Mouse (Mus musculus): ENCODE data around the gene Washc3. TPM values are rescaled to one million over a fixed set of nuclear protein-coding genes. Genes with fewer than 3 reads are reported as not detected.

Washc3 gene
- polyA plus RNA-seq, 1 experiment: 50.1 TPM

DNA sequence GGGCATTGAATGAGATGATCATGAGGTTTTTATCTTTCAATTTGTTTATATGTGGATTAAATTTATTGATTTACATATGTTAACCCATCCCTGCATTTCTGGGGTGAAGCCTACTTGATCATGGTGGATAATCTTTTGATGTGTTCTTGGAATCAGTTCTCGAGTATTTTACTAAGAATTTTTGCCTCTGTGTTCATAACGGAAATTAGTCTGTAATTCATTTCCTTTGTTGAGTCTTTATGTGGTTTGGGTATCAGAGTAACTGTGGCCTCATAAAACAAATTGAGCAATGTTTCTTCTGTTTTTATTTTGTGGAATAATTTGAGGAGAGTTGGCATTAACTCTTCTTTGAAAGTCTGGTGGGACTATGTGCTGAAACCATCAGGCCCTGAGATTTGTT, 54.7 kb downstream of the Washc3 start:
- DNase-seq (ENCODE audit: low spot score): no peak

- no peak for DNase-seq (ENCODE audit: low spot score)
Measured at GRCm38 (mm10) chr10:88260309-88260708, 59.4 kb downstream of the Washc3 start.

DNA sequence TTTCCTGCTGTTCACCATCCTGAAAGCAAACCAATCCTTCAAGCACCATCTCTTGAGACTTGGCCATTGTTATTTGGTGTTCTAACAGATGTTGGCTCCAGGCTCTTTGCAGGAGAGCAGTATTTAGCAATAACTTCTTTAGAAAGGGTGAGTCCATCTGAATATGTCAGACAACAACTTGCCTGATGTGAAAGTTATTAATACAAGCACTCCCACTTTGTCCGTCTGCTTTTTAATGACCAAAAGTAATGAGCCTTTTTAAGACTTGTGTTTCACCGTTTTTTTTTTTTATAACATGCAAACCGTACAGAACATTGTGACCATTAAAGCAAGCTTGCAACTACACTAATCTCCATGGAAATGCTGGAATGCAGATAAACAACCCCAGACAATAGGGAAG, 60.3 kb downstream of the Washc3 start:
- DNase-seq (ENCODE audit: low spot score): no peak

DNA sequence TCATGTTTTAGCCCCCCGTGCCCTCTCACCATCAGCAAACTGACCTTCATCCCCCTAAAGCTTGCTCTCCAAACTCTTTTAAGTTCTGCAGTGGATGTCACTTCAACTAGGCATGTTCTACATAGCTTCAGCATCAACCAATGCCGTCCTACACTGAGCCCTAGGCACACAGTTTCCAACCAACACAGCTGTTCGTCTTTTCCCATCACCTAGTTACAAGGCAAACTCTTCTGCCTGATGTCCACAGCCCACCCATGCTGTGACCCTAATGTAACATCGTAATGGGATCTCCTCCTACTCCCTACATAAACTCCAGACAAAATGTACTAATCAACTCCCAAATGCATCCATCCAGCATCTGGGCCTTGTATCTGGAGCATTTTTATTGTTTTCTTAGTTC, 62.5 kb downstream of the Washc3 start:
- DNase-seq (ENCODE audit: low spot score): no peak

- DNase-seq (ENCODE audit: low spot score): no peak
Measured at GRCm38 (mm10) chr10:88274045-88274444, 73.2 kb downstream of the Washc3 start.

DNA sequence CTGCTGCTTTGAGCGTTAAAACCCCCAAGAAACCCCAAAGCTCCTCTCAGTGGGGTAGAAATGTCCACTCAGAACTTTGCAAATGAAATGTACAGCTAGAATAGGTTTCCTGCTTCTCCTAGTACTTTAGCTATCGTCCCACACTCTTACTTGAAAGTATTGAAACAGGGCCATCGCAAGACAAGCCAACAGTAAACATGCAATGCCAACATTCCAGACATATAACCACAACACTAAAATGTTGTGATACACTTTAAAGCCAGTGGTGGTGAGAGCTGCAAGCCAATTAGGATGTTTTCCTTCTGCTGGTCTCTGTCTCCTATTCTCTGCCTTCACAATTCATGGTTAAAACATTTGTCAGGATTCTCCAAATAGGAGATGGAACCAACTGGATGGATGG, 80.8 kb downstream of the Washc3 start:
- DNase-seq (ENCODE audit: low spot score): no peak

- no peak for DNase-seq (ENCODE audit: low spot score)
Measured at GRCm38 (mm10) chr10:88284343-88284990, 83.6 kb downstream of the Washc3 start.

DNA sequence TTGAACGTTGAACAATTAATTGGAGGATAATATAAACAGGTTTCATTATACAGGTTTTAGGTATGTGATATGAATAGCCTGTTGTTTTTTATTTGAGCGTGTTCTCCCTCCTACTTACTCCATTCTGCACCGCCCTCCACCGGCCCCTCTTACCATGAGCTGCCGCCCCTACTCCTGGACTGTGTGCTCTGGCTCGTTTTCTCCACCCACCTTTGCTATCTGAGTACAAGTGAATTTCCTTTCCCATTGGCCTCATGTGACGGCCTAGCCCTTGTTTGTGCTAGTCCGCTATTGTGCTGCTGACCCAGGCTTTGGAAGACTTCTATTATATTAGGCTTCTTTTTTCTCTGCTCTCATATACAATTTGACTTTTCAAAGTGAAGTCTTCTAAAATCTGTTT, 86.4 kb downstream of the Washc3 start:
- no peak for DNase-seq (ENCODE audit: low spot score)

- DNase-seq (ENCODE audit: low spot score): no peak
Measured at GRCm38 (mm10) chr10:88288061-88288460, 87.2 kb downstream of the Washc3 start.

DNA sequence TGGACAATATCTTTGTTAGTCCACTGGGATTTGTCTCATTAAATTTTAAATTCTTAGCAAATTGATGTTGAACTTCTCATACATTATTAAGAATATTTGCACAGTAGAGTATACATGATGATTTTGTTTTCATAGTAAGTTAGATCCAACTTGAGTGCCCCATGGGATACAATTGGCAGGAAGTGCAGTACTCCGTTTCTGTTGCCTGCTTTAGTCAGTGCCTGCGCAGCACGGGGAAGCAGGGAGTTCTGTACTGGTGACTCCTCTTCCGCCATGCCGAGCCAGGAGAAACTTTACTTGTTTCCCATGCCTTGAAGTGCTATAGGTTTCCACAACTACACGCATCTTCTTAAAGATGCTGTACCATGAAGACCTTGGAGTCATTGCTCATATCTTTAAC, 94.2 kb downstream of the Washc3 start:
- DNase-seq (ENCODE audit: low spot score): no peak

Other genes starting within 250 kb of the Washc3 start
- gene Pmch, start 110.0 kb upstream of the Washc3 start, polyA plus RNA-seq (2012; rRNA removed): not detected in 2 replicates
- gene Parpbp, start 54.2 kb upstream of the Washc3 start, polyA plus RNA-seq (2012; rRNA removed): 0.46 and 0.58 TPM in 2 replicates
- 13.8 and 17.4 TPM in 2 replicates for gene Nup37, start 54.1 kb upstream of the Washc3 start, polyA plus RNA-seq (2012; rRNA removed)
- 9.9 and 12.4 TPM in 2 replicates for gene Dram1, start 178.0 kb downstream of the Washc3 start, polyA plus RNA-seq (2012; rRNA removed)
- 17.3 and 17.7 TPM in 2 replicates for gene Gnptab, start 178.0 kb downstream of the Washc3 start, polyA plus RNA-seq (2012; rRNA removed)